Mouse (Mus musculus) T-helper 2 cell (primary cell): ENCODE results near the gene Gas1.

Experiments
- in situ Hi-C: fragments of 300-600 bp; cut with MboI, MseI; formaldehyde crosslinking; loops from one replicate; pipeline ENCODE4 v1.15.1; 2025; ENCODE audit warnings: high pct_unique_total_duplicates

Gas1 gene

DNA sequence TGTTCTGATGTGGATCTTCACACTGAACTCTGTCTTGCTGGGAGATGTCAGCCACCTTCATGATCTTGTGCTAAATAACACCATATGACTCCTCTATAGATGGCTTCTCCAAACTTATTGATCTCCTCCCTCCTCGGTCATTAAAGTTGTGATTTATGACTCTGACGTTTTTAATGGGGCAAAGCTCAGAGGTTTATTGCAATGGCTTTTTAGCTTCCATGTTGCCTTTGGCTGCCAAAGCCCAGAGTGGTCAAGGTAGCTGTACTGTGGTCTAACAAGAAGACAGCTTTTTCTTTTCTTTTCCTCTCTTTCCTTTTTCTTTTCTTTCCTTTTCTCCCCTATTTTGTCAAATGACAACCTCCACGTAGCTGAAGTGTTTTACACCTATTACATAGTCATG lies 52.1 kb downstream of the Gas1 start:
- in situ Hi-C loops, result no loop called here

DNA sequence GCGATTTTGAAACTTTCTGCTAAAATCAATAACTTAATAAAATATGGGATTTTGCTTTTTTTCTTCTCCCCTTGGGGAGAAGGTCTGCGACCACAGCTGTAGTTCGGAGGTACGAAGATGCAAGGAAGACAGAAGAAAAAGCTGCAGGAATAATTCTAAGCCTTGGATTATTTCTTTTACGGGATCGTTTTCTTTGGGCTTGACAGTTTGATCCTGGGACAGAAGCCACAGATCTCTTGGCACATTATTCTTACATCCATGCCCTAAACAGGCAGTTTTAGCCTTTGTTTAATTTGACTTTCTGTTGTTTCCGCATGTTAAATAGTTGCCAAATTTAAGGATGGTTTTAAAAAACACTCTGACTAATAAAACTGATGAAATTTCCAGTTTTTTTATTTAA lies 52.7 kb downstream of the Gas1 start:
- in situ Hi-C loops, result no loop called here
